Mouse (Mus musculus): Measurements from ENCODE around the gene Hnrnph2.
A peak's percentile ranks its signal among the peaks of the same experiment; 100 is the strongest.

Gene Hnrnph2

DNA sequence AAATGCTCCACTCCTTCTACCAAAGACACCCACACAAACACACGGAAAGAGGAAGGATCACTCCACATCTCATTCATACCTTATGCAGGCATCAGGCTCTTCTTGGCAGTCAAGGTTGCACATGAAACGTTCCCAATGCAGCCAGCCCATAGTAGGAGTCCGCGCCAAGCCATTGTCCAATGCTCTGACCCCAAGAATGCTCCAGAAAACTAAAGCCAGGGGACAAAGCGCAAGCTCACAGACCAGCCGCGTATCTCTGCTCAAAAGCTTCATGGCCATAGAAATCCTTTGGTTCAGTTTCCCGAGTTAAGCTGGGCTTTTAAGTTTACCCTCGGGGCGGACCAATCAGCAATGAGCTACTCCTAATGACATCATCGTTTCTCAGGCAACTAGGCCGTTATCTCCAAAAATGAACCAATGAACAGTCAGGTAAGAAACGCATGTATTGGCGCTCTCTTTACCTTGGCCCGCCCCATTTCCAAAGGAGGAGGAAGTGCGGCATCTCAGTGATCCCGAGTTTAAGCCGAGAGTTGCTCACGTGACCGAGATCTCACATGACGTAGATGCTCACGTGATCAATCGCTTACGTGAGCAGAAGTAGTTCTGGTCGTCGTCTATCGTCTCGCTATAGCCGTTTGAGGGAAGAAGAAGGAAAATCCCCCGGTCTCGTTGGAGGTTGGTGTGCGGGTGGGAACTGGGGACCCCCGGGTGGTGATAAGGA is at the start of gene Hnrnph2, which contains the start of gene Gla:
TSS of gene Hnrnph2 (plus strand) at position 521 of the 721 bp plus-strand sequence.
TSS of gene Gla (minus strand) at position 467 of the 721 bp plus-strand sequence.
- DNase-seq = peak; percentile 96

DNA sequence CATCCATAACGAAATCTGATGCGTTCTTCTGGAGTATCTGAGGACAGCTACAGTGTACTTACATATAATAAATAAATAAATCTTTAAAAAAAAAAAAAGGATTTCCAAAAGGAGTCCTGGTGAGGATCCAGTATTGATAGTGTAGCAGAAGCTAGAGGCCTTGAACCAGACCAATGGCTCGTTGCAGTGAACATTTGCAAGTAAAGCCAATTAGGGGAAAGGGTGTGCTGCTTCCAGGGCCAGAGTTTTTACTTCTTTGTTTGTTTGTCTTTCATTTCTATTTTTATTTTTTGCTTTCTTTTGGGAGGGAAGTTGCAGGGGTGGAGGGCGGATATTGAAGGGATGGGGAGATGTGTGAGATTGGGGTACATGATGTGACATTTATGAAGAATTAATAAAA is 47.7 kb upstream of the Hnrnph2 start:
- DNase-seq = no peak

DNA sequence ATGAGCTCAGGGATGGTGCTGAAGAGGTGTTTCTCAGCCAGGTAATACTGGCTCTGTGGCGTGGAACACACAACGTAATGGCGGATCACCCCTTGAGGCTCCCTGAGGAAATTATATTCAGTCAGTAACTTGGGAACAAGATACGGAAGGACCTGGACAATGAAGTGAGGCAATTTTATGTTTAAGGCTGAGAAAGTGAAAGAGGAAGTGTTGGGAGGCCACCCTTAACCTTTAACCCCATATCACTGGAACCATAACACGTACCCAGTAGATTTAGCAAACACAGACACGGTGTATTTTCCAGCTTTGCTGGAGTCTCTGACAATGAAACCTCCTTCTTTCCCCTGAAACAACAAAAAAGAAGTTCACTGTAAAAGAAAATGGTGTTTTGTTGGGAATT is 46.6 kb upstream of the Hnrnph2 start:
- no peak for DNase-seq

DNA sequence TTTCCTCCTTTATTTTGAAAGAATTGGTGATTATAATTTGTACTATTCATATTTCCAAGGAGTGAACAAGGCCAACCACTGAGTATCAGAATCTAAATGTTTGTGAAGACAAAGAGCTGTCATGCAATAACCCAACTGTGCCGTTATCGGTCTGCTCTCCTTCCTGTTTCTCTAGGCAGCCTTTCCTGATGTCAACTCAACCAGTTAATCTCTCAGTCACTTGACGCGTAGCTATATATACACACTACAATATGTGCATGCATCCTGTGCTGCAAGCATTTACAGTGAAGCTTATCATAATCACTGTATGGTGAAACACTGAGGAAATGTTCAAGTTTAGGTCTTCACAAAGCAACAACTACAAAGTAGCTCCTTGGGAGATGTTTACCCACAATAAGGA is 36.7 kb upstream of the Hnrnph2 start:
- DNase-seq = no peak

DNA sequence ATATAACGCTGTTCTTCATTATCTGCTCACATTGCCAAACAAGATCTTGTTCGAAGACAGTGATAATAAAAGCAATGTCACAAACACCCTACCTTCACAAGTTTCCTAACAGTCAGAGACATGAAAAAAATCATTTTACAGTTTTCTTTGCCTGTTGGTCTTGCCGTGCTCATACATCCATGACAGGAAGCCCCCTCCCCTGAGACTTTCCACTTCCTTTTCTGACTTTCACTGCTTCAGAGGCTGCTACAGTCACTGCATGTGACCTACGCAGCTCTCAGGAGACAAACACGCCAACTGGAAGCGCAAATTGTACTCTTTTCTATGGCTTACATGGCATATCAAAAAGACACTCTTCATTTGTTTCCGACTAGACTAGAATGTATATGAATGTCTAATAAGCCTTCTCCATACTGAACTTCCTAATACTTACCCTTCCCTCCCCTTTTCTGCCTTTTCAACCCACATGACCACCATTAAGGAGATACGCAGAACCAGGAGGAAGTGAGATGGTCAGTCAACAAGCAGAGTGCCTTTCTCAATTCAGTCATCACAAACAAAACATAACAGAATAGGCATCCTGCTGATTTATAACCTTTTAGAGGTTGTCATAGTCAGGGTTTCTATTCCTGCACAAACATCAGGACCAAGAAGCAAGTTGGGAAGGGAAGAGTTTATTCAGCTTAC is 34.3 kb upstream of the Hnrnph2 start:
- no peak for DNase-seq

DNA sequence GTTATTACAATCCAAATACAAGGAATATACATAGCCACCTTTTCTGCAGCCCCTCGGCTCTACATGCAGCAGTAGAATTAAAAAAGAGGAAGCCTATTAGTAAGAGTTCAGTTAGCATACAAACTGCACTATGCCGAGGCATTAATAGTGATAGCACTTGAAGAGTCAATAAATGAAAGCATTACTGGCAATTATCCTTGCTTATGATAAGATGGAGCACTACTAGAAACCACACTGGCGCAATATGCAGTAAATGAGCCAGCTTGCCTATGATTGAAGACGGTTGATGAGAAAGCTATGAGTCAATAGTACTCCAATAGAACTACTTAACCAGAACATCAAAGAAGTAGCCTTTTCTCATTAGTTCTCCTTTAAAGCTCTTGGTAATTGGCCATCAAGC is 23.1 kb upstream of the Hnrnph2 start:
- DNase-seq = no peak

DNA sequence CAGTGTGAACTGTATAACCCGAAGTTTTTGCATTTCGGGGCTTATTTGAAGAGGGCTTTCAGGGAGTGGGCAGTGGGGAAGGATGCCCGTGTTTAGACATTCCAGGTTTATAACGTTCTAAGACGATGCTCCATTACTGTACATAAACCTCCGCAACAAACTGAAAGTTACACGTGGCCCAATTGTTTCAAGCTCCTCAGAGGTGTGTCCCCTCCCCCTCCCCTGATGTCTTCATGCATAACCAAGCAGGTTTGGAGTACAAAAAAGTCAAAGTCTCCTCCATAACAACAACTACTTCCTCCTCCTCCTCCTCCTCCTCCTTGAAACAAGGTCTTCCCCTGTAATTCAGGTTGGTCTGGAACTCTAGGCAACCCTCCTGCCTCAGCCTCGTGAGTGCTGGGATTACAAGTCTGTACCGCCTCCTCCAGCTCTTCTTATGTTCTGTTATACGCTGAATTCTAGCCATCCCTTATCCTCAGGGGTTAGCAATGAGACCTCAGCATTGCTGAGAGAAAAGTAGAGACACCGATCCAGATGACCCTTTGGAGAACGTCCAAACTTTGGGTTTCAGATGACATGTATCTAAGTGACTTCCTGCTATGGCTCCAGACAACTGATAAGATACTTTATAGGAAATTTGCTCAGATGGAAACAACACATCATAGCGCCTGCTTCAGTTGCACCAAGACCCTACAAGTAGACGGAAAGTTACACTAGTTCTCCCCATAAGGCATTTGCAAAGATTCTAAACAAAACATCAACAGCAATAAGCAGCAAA is 20.3 kb upstream of the Hnrnph2 start:
- DNase-seq = no peak

DNA sequence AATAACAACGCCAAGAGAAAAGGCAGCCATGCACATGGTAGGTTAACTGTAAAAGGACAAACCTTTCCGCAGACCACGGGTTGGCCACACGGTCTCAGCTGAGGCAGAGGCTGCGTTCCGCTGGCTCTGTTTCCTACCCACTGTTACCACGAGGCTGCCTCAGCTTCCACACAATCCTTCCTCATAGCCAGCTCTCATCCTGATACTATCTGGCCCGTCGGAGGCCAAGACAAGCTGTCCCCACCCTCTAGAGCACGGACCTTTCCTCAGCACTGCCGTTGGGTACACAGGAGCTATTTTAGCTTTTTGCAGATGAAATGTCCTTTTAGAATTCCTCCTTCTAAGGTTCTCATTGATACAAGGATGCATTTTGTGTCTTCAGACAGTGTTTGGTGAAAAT is 18.7 kb upstream of the Hnrnph2 start:
- no peak for DNase-seq

DNA sequence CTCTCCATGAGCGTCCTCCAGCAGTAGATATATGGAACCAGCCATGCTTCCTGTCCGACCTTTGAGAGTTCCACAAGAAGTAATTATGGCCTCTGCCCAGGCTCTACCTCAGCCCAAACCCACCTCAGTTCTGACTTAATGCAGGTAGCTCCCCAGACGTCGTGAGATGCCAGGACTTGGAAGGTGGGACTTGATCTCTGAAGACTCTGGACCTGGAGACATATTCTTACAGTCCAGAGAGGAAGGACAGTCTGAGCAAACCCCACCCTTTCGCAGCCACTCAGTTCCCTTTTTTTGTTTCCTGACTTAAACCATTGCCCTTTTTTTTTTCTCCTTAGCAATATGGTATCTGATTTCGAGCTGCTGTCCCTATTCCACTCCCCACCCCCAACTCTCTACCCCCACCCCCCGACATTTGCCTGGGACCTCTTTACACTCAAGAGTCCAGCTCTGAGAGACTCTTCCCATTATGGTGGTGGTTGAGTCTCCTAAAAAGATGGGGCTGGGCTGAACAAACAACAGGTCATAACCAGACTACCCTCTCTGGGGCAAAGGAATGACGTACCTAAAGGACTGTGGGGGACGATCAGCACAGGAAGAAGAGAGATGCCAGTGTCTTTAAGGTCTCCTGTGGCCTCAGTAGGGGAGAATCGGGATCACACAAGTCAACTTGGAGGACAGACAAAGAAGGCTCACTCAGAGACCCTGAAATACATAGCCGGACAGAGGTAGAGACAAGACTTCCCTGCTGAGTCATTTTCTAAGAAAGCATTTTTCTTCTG is 17.9 kb upstream of the Hnrnph2 start, which contains the start of gene Btk:
TSS of gene Btk (minus strand) at position 683 of the 782 bp plus-strand sequence.
- DNase-seq = no peak

DNA sequence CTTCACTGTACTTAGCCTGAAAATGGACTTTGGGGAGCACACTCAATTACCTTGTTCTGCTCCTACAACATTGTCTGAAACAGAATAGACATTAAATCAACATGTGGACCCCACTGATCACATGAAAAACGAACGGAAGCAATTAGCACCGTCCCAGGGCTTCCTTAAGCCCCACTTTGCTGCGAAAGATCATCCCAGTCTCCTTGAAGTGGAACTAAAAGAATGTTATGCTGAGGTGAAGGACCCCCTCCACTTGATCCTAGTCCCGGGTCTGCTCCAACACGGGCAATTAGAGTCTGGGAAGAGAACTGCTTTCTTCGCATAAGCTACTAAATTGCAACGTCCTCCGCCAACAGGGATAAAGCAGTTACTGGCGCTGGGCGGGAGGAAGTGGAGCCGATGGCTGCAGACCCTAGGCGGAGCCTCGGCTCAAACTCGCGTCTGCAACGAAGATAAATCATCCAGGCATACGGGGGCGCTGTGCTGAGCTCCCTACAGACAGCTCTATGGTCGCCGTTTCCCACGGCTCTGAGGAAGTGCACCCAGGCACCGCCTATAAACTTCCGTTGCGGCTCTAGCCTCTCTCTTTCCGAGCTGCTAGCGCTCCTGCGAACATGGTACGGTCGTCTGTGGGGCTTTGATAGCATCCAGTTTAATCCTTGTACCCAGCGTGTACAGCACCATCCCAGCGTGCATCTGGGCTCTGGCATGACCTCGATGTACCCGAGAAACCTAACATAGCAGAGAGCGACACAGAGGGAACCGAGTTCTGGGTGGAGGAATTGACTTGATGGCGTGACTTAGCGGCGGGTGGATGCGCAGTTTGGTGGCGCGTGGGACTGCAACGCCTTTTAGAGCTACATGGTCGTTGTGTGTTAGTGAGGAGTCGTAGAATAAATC is 15.6 kb upstream of the Hnrnph2 start, which contains the start of gene Rpl36a:
TSS of gene Rpl36a (plus strand) at position 552 of the 900 bp plus-strand sequence.
- peak; percentile 89 for DNase-seq

DNA sequence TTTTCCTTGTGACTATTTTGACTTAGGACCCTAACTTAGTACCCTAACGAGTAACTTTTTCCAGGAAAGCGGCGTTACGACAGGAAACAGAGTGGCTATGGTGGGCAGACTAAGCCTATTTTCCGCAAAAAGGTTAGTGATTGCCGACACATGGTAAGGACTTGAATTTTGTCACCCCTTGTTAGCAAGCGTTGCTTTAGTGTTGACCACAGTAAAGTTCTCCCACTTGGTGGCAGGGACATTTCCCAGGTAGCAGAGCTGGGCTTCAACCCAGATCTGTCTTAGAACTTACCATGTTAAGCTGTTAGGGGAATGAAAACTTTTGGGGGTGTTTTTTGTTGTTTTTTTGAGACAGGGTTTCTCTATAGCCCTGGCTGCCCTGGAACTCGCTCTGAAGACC is 14.5 kb upstream of the Hnrnph2 start:
- no peak for DNase-seq

DNA sequence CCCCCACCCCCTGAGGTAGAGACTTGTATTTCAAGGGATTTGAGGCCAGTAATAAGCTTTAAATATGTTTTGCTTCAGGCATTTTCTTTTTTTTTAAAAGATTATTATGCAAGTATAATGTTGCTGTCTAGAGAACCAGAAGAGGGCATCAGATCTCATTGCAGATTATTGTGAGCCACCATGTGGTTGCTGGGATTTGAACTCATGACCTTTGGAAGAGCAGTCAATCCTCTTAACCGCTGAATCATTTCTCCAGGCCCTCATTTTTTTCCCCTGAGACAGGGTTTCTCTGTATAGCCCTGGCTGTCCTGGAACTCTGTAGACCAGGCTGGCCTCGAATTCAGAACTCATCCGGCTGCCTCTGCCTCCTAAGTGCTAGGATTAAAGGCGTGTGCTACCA is 12.7 kb upstream of the Hnrnph2 start:
- no peak for DNase-seq

DNA sequence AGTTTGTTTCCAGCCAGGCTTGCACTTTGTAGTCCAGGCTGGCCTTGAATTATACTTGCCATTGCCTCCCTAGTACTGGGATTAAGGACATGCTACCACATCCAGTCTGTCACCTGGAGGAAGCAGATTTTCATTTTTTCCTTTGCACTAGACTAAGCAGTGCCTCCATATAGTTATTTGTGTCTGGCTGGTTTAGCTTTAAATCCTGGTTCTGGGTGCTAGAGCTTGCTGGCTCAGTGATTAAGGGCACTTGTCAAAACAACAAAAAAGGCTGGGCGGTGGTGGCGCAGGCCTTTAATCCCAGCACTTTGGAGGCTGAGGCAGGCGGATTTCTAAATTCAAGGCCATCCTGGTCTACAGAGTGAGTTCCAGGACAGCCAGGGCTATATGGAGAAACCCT is 12.0 kb upstream of the Hnrnph2 start:
- no peak for DNase-seq

DNA sequence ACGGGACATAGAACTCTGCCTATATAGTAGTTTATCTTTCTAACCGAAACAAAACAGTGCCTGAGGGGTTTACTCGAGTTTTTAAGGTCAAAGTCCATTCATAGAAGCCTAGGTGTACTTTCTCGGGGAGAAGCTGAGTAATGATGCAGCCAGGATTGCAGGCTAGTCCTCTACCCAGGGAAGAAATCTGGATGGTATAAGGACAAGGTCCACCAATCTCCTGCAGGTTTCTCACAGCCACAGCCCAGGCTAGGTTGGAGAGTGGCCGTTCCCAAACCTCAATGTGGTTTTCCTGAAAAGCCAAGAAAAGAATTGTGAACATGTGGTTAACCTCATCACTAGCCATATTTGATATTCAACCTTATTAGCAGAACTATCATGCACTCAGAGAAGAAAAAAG is 11.1 kb upstream of the Hnrnph2 start:
- no peak for DNase-seq

DNA sequence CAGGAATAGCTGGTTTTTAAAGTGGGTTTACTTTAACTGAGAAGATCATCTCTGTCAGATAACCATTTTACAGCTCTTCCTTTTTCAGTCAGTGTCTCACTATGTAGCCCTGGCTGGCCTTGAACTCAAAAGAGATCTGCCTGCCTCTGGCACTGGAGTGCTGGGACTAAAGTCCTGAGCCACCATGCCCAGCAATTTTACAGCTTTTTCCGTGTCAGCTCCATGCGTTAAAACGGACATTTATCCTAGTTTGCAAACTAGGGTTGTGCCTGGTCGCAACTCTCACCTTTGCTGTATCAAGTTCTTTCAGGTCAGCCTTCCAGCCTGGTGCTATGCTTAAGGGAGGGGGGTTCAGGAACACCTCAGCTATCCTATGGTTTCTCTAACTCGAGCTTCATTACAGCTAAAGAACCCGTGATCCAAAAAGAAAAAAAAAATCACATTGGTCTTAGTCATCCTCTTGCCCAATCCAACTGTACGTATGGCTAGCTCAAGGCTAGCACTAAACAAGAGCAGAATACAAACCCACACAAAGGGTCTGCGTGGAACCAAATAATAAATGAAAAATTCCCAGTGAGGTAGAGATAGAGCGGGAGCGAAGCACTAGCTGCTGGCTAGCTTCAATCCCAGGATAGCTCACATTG is 935 bp upstream of the Hnrnph2 start:
- no peak for DNase-seq

DNA sequence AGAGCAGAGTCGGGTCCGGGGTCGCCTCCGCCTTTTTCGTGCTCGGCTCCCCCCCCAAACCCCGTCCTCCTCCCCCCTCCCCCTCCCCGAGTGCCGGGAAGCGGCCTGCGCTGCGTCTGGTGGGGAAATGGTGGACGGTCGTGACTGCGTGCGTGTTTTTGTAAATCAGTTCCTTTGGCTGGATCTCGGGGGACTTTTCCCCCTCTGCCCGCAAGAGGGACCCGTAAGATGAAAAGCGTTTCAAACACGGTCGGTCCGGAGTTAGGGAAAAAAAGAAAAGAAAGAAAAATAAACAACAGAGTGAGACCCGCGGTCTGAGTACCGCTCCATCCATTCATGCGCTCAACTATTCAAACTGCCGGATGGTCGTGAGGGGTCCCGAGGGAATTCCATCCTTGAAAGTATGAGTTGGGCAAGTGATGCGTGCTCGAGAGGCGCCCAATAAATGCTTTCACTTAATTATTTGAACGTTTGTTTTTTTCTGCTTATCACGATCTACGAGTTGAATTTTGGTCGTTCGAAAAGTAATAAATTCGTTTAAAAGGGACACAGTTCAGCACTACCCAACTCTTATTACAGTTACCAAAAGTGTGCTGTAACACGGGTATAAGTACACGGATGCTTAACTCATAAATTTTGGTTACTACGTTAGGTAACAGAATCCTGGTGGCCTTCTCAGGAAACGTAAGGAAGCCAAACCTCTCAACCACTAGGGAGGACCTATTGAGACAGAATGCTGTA is 571 bp downstream of the Hnrnph2 start:
- no peak for DNase-seq

DNA sequence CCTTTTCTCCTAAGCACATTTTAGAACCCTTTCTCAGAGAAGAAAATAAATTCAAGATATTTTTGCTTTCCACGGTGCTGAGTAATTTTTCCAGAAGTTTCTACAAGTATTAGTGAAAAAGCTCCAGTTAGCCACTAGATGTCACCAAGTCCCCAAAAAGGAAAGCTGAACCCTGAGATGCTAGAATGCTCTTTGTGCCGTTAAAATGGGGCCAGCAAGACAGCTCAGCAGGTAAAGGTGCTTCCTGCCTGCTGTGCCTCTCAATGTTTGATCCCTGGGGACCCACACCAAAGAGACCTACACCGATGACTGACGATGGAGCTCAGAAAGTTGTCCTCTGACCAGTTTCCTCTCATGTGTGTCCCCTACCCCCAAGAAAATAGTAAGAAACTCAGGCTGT is 8.5 kb downstream of the Hnrnph2 start:
- DNase-seq = no peak

DNA sequence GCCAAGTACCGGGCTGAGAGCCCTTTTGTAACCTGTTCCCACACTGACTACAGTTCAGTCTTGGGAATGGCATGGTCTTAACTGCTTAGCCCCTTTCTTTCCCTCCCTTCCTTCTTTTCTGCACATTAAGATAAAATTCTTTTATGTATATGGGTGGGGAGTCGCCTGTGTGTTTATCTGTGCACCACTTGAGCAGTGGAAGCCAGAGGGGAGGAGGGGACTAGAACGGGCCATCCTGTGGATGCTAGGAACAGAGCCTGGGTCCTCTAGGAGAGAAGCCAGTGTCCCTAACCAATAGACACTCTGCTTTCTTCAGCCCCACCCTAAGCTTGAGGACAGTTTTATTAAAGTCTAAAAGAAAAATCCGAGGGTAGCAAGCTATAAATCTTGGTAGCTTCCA is 10.0 kb downstream of the Hnrnph2 start:
- DNase-seq = no peak

DNA sequence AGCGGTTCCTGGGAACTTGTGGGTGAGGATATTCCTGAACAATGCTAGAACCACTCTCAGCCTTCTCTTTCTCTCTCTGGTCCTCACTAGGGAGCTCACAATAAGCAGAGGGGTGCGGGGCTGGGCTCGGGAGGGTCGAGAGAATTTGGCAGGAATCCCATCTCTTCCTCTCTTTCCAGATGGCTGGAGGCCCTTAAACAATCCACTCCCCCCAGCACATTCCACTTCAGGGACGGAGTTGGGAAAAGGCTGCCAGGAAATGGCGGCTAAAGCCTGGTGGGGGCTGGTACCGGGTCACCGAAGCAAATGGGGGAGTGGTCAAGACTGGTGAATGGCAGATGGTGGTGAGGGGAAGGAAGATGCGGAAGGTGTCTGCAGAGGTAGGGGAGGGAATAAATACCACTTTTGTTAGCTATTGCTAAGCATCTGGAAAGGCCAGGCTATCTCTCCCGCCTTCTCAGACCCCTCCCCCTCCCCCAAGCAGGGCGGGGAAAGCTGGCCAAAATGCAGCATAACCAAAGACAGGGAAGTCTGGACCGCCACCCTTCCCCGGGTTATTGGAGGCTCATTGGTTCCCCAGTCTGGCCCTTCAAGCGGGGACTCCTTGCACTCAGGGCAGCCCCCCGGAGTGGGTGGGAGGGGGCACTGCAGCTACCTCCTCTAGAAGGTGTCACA is 11.4 kb downstream of the Hnrnph2 start:
- DNase-seq = peak; percentile 62

DNA sequence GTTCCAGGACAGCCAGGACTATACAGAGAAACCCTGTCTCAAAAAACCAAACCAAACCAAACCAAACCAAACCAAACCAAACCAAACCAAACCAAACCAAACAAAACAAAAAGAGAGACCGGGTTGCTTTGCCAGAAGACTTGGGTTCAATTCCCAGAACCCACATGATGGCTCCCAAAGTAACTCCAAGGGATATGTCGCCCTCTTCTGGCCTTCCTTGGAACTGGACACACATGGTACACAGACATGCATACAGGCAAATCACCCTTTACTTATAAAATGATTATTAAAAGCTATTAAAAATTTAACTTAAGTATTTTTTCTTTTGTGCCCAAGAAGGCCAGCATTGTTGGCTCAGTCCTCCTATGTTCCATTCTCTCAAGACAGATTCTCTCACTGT is 13.3 kb downstream of the Hnrnph2 start:
- no peak for DNase-seq

All from cerebellum, adult 9-11 months (tissue).